Mouse (Mus musculus) intestine, embryonic 14.5 days (tissue): ENCODE measurements around the gene Cdc42bpb. TPM values are rescaled to one million over a fixed set of nuclear protein-coding genes. Genes with fewer than 3 reads are reported as not detected.

Experiments
- ATAC-seq: fragments of 200-750 bp; cut with Nextera tagmentation; replicated peaks from 2 replicates; pipeline ENCODE4 v1.8.0; 2017; ENCODE audit warnings: low read depth, moderate number of reproducible peaks, moderate TSS enrichment, moderate library complexity; ENCODE audit not compliant: low FRiP score, low TSS enrichment
- DNase-seq: peaks from one replicate; pipeline ENCODE4 v3.0.0-alpha.2; 2018; ENCODE audit warnings: low spot score
- H3K27ac ChIP-seq: fragments of 300-500 bp; sonication (generic); 2 replicates; pipeline ENCODE4 v1.5.1; 2014; ENCODE audit warnings: low read depth, mild to moderate bottlenecking, control low read depth
- H3K27me3 ChIP-seq: fragments of 300-500 bp; sonication (generic); replicated peaks from 2 replicates; pipeline ENCODE4 v1.6.1; 2014; ENCODE audit warnings: low read length, control low read depth; ENCODE audit not compliant: control insufficient read depth, insufficient read depth
- H3K36me3 ChIP-seq: fragments of 300-500 bp; sonication (generic); 2 replicates; pipeline ENCODE4 v1.6.1; 2014; ENCODE audit warnings: low read length, control low read depth; ENCODE audit not compliant: control insufficient read depth, insufficient read depth
- H3K4me1 ChIP-seq: fragments of 300-500 bp; sonication (generic); replicated peaks from 2 replicates; pipeline ENCODE4 v1.6.1; 2014; ENCODE audit warnings: low read length, control low read depth, mixed read lengths; ENCODE audit not compliant: control insufficient read depth, insufficient read depth
- H3K4me2 ChIP-seq: fragments of 300-500 bp; sonication (generic); 2 replicates; pipeline ENCODE4 v1.6.1; 2014; ENCODE audit warnings: low read length
- H3K4me3 ChIP-seq: fragments of 300-500 bp; sonication (generic); 2 replicates; pipeline ENCODE4 v1.5.1; 2014; ENCODE audit warnings: low read depth, low read length, control low read depth, mixed read lengths
- H3K9ac ChIP-seq: fragments of 300-500 bp; sonication (generic); 2 replicates; pipeline ENCODE4 v1.6.1; 2014; ENCODE audit warnings: mild to moderate bottlenecking, low read length
- H3K9me3 ChIP-seq: fragments of 300-500 bp; sonication (generic); 2 replicates; pipeline ENCODE4 v1.6.1; 2016; ENCODE audit warnings: low read length, control low read depth; ENCODE audit not compliant: control insufficient read depth
- WGBS: fragments of 180-500 bp; shearing (Covaris S2); extraction: QIAGEN DNeasy Blood & Tissue Kit; methylation state at CpG from one replicate; pipeline ENCODE4 v1.1.7; 2014; 5-methylcytosine and 5-hydroxymethylcytosine counted together
- polyA plus RNA-seq: library from polyadenylated mRNA; unstranded; fragments of >200 nt; fragmentation: Nextera tagmentation; extraction: Ambion mirVana; gene quantifications from 2 replicates; pipeline ENCODE4 v1.2.1, GENCODE M21; 2014

The Cdc42bpb gene
- polyA plus RNA-seq, 1 experiment from 2014 or later = 49.0 TPM

GRCm38 (mm10) chr12:111361319-111362098 lies 16.0 kb downstream of the Cdc42bpb start:
- no peak overlapping the region for H3K9ac ChIP-seq
- H3K27me3 ChIP-seq = no peaks in the 10 kb centered on the region
- H3K9me3 ChIP-seq = no peaks in the 10 kb centered on the region
- no peaks in the 10 kb centered on the region for H3K36me3 ChIP-seq
- H3K27ac ChIP-seq = peak overlapping the region; percentile 34; the same call in 1 of the 2 replicates
- no peak overlapping the region for H3K4me3 ChIP-seq
- ATAC-seq = no peak
- DNase-seq = no peak
- peak overlapping the region; percentile 18 for H3K4me2 ChIP-seq
- H3K4me1 ChIP-seq = peaks cover 47% of the 10 kb centered on the region
- 43% methylated on average over 14 of the region's 14 CpGs for WGBS

GRCm38 (mm10) chr12:111360671-111361070 lies 16.8 kb downstream of the Cdc42bpb start:
- ATAC-seq (no peak), DNase-seq (no peak)
- Histone ChIP-seq H3K27ac (no peak overlapping the region), H3K4me1 (peaks cover 49% of the 10 kb centered on the region), H3K9ac (no peak overlapping the region), H3K9me3 (no peaks in the 10 kb centered on the region), H3K36me3 (no peaks in the 10 kb centered on the region), H3K4me3 (no peak overlapping the region), H3K27me3 (no peaks in the 10 kb centered on the region), H3K4me2 (no peak overlapping the region)
- 81% methylated on average over 16 of the region's 16 CpGs for WGBS

- no peak overlapping the region for H3K4me3 ChIP-seq
- no peaks in the 10 kb centered on the region for H3K27me3 ChIP-seq
- peaks cover 24% of the 10 kb centered on the region for H3K4me1 ChIP-seq
- H3K4me2 ChIP-seq = no peak overlapping the region
- no peak overlapping the region for H3K27ac ChIP-seq
- WGBS = 79% methylated on average over 8 of the region's 8 CpGs
- H3K36me3 ChIP-seq = no peaks in the 10 kb centered on the region
- ATAC-seq (no peak), DNase-seq (no peak)
- no peak overlapping the region for H3K9ac ChIP-seq
- no peaks in the 10 kb centered on the region for H3K9me3 ChIP-seq
Observed at GRCm38 (mm10) chr12:111356216-111356615, 21.3 kb downstream of the Cdc42bpb start.

DNA sequence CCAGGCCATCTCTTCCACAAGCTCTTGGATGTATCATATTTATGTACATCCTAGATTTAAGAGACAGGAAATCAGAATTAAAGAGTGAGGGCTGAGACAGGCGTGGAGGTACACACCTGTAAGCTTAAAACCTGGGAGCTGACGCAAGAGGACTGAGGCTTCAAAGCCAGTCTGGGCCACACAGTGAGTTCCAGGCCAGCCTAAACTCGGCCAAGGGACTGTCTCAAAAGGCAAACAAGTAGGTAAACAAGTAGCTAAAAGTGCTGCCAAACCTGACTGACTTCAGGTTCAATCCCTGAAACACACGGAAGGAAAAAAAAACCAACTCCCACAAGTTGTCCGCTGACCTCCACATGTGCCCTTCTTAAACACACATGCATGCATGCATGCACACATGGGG lies 23.4 kb downstream of the Cdc42bpb start:
- Histone ChIP-seq H3K4me3 (no peak overlapping the region), H3K36me3 (no peaks in the 10 kb centered on the region), H3K9me3 (no peaks in the 10 kb centered on the region), H3K27me3 (no peaks in the 10 kb centered on the region), H3K4me2 (no peak overlapping the region), H3K4me1 (peaks cover 13% of the 10 kb centered on the region), H3K9ac (no peak overlapping the region), H3K27ac (no peak overlapping the region)
- WGBS = 74% methylated on average over 5 of the region's 5 CpGs
- DNase-seq (no peak), ATAC-seq (no peak)

DNA sequence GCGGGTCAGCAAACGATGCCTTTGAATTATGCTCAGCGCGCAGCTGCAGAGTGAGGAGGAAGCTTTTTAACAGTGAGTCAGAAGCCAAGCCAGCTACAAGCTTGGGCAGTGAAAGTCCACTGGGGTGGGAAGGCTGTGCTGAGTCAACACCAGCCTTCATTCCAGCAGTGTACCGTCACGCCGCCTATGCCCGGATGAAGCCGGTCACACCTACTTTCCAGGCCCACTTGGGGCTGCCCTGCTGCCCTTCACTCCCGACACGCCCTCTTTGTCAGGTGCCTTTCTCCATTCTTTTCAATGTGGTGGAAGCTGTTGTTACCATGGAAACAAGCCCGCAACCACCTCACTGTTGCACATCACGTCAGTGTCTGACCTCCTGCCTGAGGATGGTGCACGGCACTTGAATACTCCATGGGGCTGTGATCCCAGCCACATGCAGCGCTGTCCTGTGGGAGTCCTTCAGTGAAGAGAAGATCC lies 24.0 kb downstream of the Cdc42bpb start:
- no peaks in the 10 kb centered on the region for H3K9me3 ChIP-seq
- H3K36me3 ChIP-seq = no peaks in the 10 kb centered on the region
- H3K4me1 ChIP-seq = peaks cover 13% of the 10 kb centered on the region
- ATAC-seq (peak; percentile 93), DNase-seq (peak; percentile 79)
- no peak overlapping the region for H3K4me3 ChIP-seq
- H3K27ac ChIP-seq = 0 out of 2 replicates have a peak overlapping the region, but pooled peaks have one; percentile 9
- H3K27me3 ChIP-seq = no peaks in the 10 kb centered on the region
- WGBS = 67% methylated on average over 15 of the region's 15 CpGs
- no peak overlapping the region for H3K9ac ChIP-seq
- H3K4me2 ChIP-seq = no peak overlapping the region

GRCm38 (mm10) chr12:111353008-111353407 lies 24.5 kb downstream of the Cdc42bpb start:
- DNase-seq = no peak
- Histone ChIP-seq H3K4me1 (peaks cover 13% of the 10 kb centered on the region), H3K9me3 (no peaks in the 10 kb centered on the region), H3K27me3 (no peaks in the 10 kb centered on the region), H3K4me2 (no peak overlapping the region), H3K36me3 (no peaks in the 10 kb centered on the region), H3K27ac (peak overlapping the region; percentile 9; the same call in 1 of the 2 replicates), H3K9ac (no peak overlapping the region), H3K4me3 (no peak overlapping the region)
- 84% methylated on average over 11 of the region's 11 CpGs for WGBS
- ATAC-seq = 0 out of 2 replicates have a peak, but pooled peaks have one; percentile 10

- 87% methylated on average over 9 of the region's 10 CpGs for WGBS
- peaks cover 13% of the 10 kb centered on the region for H3K4me1 ChIP-seq
- no peak overlapping the region for H3K4me2 ChIP-seq
- H3K9ac ChIP-seq = no peak overlapping the region
- 0 out of 2 replicates have a peak overlapping the region, but pooled peaks have one; percentile 9 for H3K27ac ChIP-seq
- H3K36me3 ChIP-seq = no peaks in the 10 kb centered on the region
- H3K27me3 ChIP-seq = no peaks in the 10 kb centered on the region
- no peaks in the 10 kb centered on the region for H3K9me3 ChIP-seq
- DNase-seq (no peak), ATAC-seq (no peak)
- H3K4me3 ChIP-seq = no peak overlapping the region
Observed at GRCm38 (mm10) chr12:111352520-111352919, 25.0 kb downstream of the Cdc42bpb start.

DNA sequence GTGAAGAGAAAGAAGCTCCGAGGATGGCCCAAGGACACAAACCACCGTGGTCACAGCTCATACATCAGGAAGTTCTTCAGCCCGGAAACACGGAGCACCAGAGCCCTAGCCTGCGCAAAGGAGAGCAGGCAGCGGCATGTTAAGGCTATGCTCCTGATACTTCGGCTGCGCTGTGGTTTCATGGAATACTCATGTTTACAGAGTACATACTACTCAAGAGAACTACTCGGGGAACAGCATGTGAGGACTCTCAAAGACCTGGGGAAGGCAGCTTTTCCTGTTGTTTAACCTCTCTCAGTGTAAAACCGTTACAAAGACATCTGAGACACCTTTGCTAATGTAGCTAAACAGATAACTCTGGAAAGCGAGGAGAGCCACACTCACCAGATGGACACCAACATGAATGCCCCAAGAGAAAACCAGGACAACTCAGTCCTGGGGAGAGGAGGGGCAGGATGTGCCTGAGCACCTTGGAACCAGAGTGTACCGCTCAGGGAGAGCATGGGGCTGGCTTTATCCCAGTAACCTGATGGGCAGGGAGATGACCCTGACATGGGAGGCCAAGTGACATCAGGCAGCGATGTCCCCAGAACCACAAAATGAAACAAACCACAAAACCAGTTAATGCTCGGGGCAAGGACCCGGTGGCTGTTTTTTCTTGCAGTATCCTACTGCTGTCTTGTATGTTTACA lies 27.8 kb downstream of the Cdc42bpb start:
- H3K4me2 ChIP-seq = no peak overlapping the region
- no peaks in the 10 kb centered on the region for H3K27me3 ChIP-seq
- DNase-seq (no peak), ATAC-seq (no peak)
- H3K9ac ChIP-seq = no peak overlapping the region
- no peak overlapping the region for H3K27ac ChIP-seq
- H3K9me3 ChIP-seq = no peaks in the 10 kb centered on the region
- H3K36me3 ChIP-seq = peaks cover 10% of the 10 kb centered on the region; the same call in 1 of the 2 replicates
- peaks cover 14% of the 10 kb centered on the region for H3K4me1 ChIP-seq
- WGBS = 78% methylated on average over 15 of the region's 15 CpGs
- no peak overlapping the region for H3K4me3 ChIP-seq
